Mouse (Mus musculus) kidney, postnatal 36 days (tissue): ENCODE data around the gene Rhbdl1.

Experiments used
- DNase-seq, 2 experiments: peaks; one replicate each; pipeline ENCODE4 v3.0.0; 2021 to 2022; ENCODE audit warnings: mixed read lengths in 2 of 2

The Rhbdl1 gene

DNA sequence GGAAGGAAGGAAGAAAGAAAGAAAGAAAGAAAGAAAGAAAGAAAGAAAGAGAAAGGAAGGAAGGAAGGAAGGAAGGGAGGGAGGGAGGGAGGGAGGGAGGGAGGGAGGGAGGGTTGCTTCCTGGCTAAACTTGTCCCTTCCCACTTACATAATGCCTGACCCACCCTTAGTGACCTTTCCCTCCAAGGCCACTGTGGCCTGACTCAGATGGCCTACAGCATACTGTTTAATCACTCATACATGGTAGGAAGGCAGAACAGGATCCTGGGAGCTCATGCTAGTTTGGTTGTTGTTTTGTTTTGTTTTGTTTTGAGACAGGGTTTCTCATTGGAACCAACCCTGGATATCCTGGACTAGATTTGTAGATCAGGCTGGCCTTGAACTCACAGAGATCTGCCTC lies 34.5 kb upstream of the Rhbdl1 start:
- DNase-seq: peak; percentile 48 to 49

DNA sequence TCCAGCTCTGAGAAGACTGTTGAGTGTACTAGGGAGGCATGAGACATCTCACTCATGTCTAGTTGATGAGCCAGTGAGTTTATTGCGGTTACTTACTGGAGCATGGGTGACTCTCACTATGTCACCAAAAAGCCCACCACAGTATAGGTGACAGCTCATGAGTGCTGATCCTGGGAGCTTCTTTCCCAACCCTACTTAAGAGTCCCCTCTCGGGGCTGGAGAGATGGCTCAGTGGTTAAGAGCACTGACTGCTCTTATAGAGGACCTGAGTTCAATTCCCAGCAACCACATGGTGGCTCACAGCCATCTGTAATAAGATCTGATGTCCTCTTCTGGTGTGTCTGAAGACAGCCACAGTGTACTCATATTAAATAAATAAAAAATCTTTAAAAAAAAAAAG lies 32.9 kb upstream of the Rhbdl1 start:
- DNase-seq: no peak

GRCm38 (mm10) chr17:25869498-25869897 lies 32.4 kb upstream of the Rhbdl1 start:
- DNase-seq: no peak

GRCm38 (mm10) chr17:25868601-25869191 lies 31.6 kb upstream of the Rhbdl1 start, which contains the start of gene Mcrip2:
TSS of gene Mcrip2 (minus strand) at chr17:25868764.
- peak; percentile 91 to 92 for DNase-seq

DNA sequence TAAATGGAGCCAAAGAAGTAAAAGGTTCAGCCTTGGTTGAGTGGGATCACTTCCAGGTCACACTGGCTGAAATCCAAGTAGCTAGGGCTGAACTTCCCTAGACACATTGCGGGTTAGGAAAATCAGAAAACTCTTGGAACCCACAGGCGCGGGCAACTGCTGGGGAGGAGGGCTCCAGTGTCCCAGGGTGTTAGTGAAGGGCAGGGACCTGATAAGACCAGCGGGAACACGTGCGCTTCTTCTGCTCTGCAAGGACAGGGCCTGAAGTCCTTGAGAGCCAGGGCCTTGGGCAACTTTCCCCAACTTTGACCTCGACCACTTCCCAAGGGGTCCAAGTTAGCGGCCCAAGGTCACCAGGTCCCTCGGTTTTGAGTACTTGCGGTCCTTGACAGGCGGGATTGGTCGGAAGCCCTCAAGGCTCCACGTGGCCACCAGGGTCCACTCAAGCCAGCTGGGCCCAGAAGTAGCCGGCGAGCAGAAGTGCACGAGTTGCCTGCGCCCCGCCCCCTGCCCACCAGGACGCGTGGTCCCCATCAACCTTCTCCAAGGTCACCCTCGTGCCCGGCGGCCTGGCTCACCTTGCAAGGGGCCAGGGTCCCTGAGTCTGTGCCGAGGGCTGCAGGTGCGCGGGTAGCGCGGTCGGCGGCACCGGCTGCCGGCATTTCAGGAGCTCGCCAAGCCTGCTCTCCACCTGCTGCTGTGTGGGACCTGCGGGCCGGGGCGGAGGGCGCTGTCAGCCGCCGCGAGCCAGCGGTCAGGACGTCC lies 30.9 kb upstream of the Rhbdl1 start:
- peak; percentile 78 to 84 for DNase-seq

GRCm38 (mm10) chr17:25867509-25867835 lies 30.4 kb upstream of the Rhbdl1 start:
- no peak for DNase-seq

GRCm38 (mm10) chr17:25866172-25866571 lies 29.1 kb upstream of the Rhbdl1 start:
- peak; percentile 71 to 78 for DNase-seq

DNA sequence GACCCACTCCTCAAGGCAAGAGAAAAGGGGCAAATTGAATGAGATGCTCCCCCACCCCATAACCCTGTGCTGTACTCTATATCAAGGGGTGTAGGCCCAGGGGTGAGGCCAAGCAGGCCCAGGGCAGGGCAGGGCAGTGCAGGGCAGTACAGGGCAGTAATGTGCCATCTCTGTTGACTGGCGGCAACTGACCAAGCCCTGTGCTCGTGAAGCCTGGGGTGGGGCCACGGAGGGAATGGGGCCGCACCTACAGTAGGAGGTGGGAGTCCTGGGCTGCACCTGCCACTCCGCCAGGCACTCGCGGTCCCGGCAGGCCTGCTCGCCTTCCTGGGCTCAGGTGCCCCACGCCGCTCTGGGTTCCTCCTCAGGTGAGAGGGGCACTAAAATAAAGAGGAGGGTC lies 28.2 kb upstream of the Rhbdl1 start:
- DNase-seq: peak in 1 of 2 experiments; percentile 39

DNA sequence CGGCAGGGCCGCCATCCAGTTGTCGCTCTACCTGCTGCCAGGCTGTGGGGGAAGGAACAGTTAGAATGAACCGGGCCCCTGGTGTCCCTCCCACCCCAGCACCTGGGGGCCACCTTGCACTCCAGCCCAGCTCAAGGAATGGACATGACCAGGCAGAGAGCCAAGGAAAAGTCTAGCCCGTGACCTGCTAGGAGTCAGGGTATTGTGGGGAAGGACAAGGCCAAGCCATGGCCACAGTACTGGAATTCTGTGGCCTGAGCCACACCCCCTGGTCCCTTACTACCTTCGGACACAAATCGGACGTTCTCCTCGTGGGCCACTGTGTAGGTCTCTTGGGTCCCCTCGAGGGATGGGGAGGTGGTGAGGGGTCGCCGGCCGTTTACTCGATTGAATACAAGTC lies 27.2 kb upstream of the Rhbdl1 start:
- peak; percentile 60 to 61 for DNase-seq

DNA sequence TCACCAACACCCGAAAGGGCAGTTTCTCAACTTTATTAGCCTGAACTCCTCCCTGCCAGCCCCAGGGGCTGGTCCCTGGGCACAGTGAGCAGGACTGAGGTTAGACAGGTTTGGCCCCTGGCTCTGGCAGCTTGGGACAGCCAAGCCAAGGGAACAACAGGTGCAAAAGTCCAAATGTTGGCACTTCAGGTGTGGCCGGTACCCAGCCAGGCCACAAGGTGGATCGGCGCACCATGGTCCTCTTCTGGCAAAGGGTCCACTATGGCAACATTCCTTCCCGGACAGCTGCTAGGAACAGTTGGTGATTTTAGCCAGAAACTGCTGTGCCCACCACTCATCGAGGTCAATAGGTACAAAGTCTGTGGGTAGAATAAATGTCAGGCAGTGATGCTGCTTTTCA lies 26.6 kb upstream of the Rhbdl1 start:
- peak; percentile 59 to 73 for DNase-seq

- peak; percentile 34 to 49 for DNase-seq
Observed at GRCm38 (mm10) chr17:25861704-25862612, 24.9 kb upstream of the Rhbdl1 start.

DNA sequence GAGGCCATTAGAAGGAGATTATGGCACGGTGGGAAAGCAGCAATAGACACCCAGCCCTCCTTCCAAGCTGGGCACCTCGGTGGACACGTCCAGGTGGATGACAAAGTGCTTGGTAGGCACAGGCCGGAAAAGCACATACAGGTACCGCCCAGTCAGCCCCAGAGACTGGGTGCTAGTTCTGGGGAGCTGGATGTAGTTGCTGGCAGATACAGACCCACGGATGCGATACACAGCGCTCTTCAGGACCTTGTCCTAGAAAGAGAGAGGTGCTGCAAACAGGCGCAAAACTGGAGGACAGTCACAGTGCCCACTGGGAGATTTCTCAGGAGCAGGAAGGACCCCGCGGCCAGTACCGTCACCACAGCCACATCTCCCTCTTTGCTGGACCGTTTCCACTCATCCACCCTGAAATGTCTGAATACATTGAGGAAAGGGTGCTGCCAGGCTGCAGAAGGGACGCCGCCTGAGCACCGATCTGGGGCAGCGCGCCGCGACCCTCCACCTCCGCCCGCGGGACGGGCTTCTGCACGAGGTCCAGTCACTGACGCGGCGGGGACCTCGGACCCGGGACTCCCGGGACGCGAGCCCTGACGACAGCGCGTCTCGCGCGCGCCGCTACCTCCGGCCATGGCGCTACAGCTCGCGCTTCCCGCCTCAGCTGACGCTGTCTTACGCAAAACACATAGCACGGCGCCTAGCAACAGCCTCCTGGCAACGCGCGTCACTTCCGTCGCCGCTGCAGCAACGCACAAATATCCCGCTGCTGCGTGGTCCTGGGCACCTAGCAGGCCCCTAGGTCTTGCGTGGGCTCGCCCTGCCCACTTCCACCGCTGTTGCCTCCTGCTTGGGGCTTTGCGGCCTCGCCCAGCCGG lies 24.0 kb upstream of the Rhbdl1 start, which contains the start of gene Wdr90:
Gene Wdr90 (minus strand): TSS at position 670 of the 872 bp plus-strand sequence.
- peak; percentile 94 to 95 for DNase-seq

DNA sequence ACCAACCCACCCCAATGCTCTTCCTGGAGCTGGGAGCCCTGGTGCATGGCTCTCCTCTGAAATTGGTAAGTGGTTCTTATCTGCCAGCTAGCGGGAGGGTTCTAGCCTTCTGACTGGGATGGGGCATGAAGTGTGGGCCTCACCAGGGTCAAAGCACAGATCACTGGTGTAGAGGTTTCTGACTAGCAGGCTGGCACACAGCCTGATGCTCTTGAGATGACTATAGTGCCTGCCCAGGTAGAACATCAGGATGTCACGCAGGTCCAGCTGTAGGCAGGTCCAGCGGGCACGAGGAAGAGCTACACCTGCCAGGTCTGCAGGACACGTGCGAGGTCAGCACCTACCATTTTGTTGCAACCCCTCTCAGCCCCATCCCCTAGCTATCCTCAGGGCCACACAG lies 23.1 kb upstream of the Rhbdl1 start:
- DNase-seq: no peak

GRCm38 (mm10) chr17:25844396-25844901 lies 7.4 kb upstream of the Rhbdl1 start, which contains the start of gene Rhot2:
TSS of gene Rhot2 (minus strand) at chr17:25844851.
- peak; percentile 98 for DNase-seq

GRCm38 (mm10) chr17:25843636-25844395 lies 6.7 kb upstream of the Rhbdl1 start:
- DNase-seq: peak in 1 of 2 experiments; percentile 28

DNA sequence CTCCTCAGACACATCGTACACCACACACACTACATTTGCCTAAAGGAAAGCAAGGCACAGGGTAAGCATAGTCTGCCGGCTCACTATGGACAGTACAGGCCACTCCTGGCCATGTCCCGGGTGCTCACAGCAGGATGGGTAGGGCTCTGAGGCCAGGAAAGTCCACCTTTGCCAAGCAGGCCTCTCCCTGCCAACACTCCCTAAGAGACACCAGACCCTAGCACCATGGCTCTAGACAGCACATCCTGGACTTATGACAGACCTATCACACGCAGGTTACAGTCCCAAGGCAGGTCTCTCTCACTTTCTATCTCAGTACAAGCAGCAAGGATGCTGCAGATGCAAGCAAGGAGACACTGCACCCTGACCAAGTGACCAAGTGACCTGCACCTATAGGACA lies 6.0 kb upstream of the Rhbdl1 start:
- DNase-seq: no peak

DNA sequence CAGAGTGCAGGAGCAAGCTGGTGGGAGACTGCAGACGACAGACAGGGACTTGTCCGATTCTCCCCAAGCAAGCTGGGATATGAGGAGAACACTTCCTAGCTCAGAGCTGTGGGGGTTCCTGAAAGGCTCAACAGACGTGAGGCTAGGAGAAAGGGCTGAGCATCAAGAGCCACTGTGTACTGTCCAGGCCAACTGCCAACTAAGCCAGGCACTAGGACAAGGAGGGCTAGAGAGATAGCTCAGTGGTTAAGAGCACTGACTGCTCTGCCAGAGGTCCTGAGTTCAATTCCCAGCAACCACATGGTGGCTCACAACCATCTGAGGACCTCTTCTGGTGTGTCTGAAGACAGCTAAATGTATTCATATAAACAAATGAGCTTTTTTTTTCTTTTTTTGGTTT lies 5.4 kb upstream of the Rhbdl1 start:
- no peak for DNase-seq

DNA sequence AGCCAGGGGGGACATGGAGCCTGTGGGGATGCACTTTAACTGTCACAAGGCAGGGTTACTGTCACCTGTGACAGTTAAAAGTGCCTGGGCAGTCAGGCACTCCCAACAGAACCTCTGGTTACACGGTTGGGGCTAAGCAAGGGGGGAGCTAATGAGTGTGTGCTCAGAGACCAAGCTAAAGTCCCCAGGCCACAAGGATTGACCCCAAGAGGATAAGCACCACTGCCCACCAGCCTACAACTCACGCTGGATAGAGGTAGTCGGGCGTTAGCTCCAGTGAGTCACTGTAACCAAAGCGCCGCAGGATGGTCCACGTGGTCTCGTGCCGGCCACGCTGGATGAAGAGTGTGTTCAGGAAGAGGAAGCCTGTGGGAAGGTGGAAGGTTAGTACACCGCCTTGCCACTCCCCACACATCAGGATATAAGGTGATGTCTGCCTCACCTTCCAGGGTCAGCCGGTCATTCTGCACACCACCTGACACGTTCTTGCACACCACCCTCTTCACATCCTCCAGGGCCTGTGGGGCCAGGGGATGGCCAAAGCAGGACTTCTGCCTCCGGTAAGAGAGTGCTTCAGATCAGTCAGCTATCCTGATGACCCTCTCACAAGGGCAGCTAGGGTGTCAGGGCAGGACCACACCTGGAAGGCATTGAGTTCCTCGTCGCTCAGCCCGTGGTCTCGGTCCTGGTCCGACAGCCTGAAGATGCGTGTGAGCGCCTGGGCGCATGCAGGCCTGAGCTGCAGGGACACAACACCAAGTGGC lies 4.2 kb upstream of the Rhbdl1 start, which contains the start of gene Gm20683:
Gene Gm20683 (minus strand): TSS at position 647 of the 764 bp plus-strand sequence.
- DNase-seq: no peak

GRCm38 (mm10) chr17:25840519-25840918 lies 3.4 kb upstream of the Rhbdl1 start:
- no peak for DNase-seq
